In genomic region chr19:14416845-14417244, GRCm38 (mm10) we compare ENCODE assay signal across 14 mouse cellular contexts.
DNase-seq lines count a peak whose midpoint lies in the region; ATAC-seq lines count a peak whose summit lies in the region.
"Had no signal": no experiment of that assay in that cellular context is flagged by ENCODE, and none has a peak within 500 bp of the region (broad histone marks: within the 10 kb centered on the region; RNA-seq: fewer than 3 reads in every experiment).

No protein-coding gene starts in this region.

- peak; percentile 64 for ATAC-seq in forebrain, embryonic 16.5 days
- no peak for ATAC-seq in forebrain, embryonic 11.5 days (replicated peaks; ENCODE audit: low FRiP score)
- no peak for ATAC-seq in activated CD4-positive, CD25-positive, alpha-beta regulatory T cell, adult 4 months
- ATAC-seq: intestine, embryonic 16.5 days had no signal

- no peaks in the 10 kb centered on the region for H3K36me3 ChIP-seq in forebrain, embryonic 16.5 days (ENCODE audit: control insufficient read depth, insufficient read depth)
- no peaks in the 10 kb centered on the region for H3K36me3 ChIP-seq in forebrain, embryonic 11.5 days (ENCODE audit: control insufficient read depth, insufficient read depth, low read length)
- H3K36me3 ChIP-seq: heart, embryonic 13.5 days had no signal

- DNase-seq in forebrain, embryonic 11.5 days (ENCODE audit: low spot score) = no peak
- peak; percentile 92 for DNase-seq in 3T3-L1 (ENCODE audit: low read depth, low spot score)
- peak; percentile 52 for DNase-seq in adrenal gland, postnatal 14 days
- DNase-seq in cerebellum, postnatal 14 days = peak; percentile 91 to 97
- DNase-seq in kidney, postnatal 4 days = no peak
- DNase-seq in ovary, postnatal 36 days (ENCODE audit: low spot score) = no peak
- DNase-seq: right cerebral cortex, postnatal 4 days had no signal

- H3K4me1 ChIP-seq in forebrain, embryonic 16.5 days (replicated peaks; ENCODE audit: control insufficient read depth, insufficient read depth, low read length) = peaks cover 23% of the 10 kb centered on the region
- H3K4me1 ChIP-seq in forebrain, embryonic 11.5 days (replicated peaks; ENCODE audit: control insufficient read depth, insufficient read depth, low read length) = peaks cover 5% of the 10 kb centered on the region; the same call in 1 of the 2 replicates
- H3K4me1 ChIP-seq: heart, embryonic 13.5 days had no signal

- no peak overlapping the region for H3K4me2 ChIP-seq in forebrain, embryonic 16.5 days (ENCODE audit: low read length)
- no peak overlapping the region for H3K4me2 ChIP-seq in forebrain, embryonic 11.5 days (ENCODE audit: low read depth, low read length, severe bottlenecking)
- H3K4me2 ChIP-seq: heart, embryonic 13.5 days had no signal

- no peaks in the 10 kb centered on the region for H3K9me3 ChIP-seq in forebrain, embryonic 16.5 days (ENCODE audit: control insufficient read depth, low read length)
- no peaks in the 10 kb centered on the region for H3K9me3 ChIP-seq in forebrain, embryonic 11.5 days (ENCODE audit: control insufficient read depth, low read length)
- H3K9me3 ChIP-seq: heart, embryonic 13.5 days had no signal

- H3K4me3 ChIP-seq in forebrain, embryonic 16.5 days (replicated peaks; ENCODE audit: low read length) = no peak overlapping the region
- H3K4me3 ChIP-seq in forebrain, embryonic 11.5 days (ENCODE audit: low read depth, low read length) = no peak overlapping the region
- H3K4me3 ChIP-seq: heart, embryonic 13.5 days; megakaryocyte, embryonic 14.5 days had no signal

- H3K9ac ChIP-seq in forebrain, embryonic 16.5 days (replicated peaks; ENCODE audit: low read depth, low read length) = no peak overlapping the region
- H3K9ac ChIP-seq in forebrain, embryonic 11.5 days (ENCODE audit: low read length) = no peak overlapping the region
- H3K9ac ChIP-seq: heart, embryonic 13.5 days had no signal

- H3K27me3 ChIP-seq in forebrain, embryonic 16.5 days (replicated peaks; ENCODE audit: control insufficient read depth, insufficient read depth, low read length) = no peaks in the 10 kb centered on the region
- H3K27me3 ChIP-seq in forebrain, embryonic 11.5 days (ENCODE audit: control insufficient read depth, insufficient read depth, low read length) = no peaks in the 10 kb centered on the region
- H3K27me3 ChIP-seq: CH12.LX had no signal

- 33% methylated on average over 5 of the region's 5 CpGs for WGBS in forebrain, embryonic 16.5 days
- 67% methylated on average over 5 of the region's 5 CpGs for WGBS in forebrain, embryonic 11.5 days

- peak overlapping the region; percentile 15; the same call in 1 of the 2 replicates for H3K27ac ChIP-seq in forebrain, embryonic 16.5 days (ENCODE audit: low read length)
- no peak overlapping the region for H3K27ac ChIP-seq in forebrain, embryonic 11.5 days (ENCODE audit: low read depth, low read length)
- H3K27ac ChIP-seq: heart, embryonic 13.5 days; stomach, postnatal 0 days had no signal

Comparison
In these comparisons a context has a peak if more than half of its experiments do, and no peak if none do; other contexts are left out.
1. DNase-seq: peak in 3T3-L1 (single experiment), adrenal gland, postnatal 14 days (single experiment) and cerebellum, postnatal 14 days (2 of 2); none in forebrain, embryonic 11.5 days (single experiment), kidney, postnatal 4 days (0 of 2) and ovary, postnatal 36 days (single experiment).